Mouse (Mus musculus): ENCODE results near the gene Abcc5.
"Not testable (repeated sequence)": the region's sequence is repeated elsewhere in the genome, so short reads cannot be mapped to it uniquely, and the experiment has no call there.

Abcc5 gene

GRCm38 (mm10) chr16:20425855-20426598, at the start of gene Abcc5:
Abcc5 (minus strand) TSS chr16:20426394.
- DNase-seq, result peak; percentile 93

GRCm38 (mm10) chr16:20475335-20475734, 49.1 kb upstream of the Abcc5 start:
- DNase-seq, result no peak

- DNase-seq, result no peak
Measured at GRCm38 (mm10) chr16:20474786-20475185, 48.6 kb upstream of the Abcc5 start.

- no peak for DNase-seq
Measured at GRCm38 (mm10) chr16:20474211-20474610, 48.0 kb upstream of the Abcc5 start.

GRCm38 (mm10) chr16:20473748-20474147, 47.6 kb upstream of the Abcc5 start:
- no peak for DNase-seq

- no peak for DNase-seq
Measured at GRCm38 (mm10) chr16:20471686-20472085, 45.5 kb upstream of the Abcc5 start.

- DNase-seq, result no peak
Measured at GRCm38 (mm10) chr16:20470981-20471380, 44.8 kb upstream of the Abcc5 start.

GRCm38 (mm10) chr16:20464725-20465124, 38.5 kb upstream of the Abcc5 start:
- no peak for DNase-seq

- DNase-seq, result not testable (repeated sequence)
Measured at GRCm38 (mm10) chr16:20458736-20459135, 32.5 kb upstream of the Abcc5 start.

- no peak for DNase-seq
Measured at GRCm38 (mm10) chr16:20456106-20456505, 29.9 kb upstream of the Abcc5 start.

- DNase-seq, result no peak
Measured at GRCm38 (mm10) chr16:20454155-20454654, 28.0 kb upstream of the Abcc5 start.

- no peak for DNase-seq
Measured at GRCm38 (mm10) chr16:20451774-20452173, 25.6 kb upstream of the Abcc5 start.

- DNase-seq, result no peak
Measured at GRCm38 (mm10) chr16:20445871-20446270, 19.7 kb upstream of the Abcc5 start.

- no peak for DNase-seq
Measured at GRCm38 (mm10) chr16:20444831-20445388, 18.7 kb upstream of the Abcc5 start.

- DNase-seq, result no peak
Measured at GRCm38 (mm10) chr16:20442871-20443270, 16.7 kb upstream of the Abcc5 start.

GRCm38 (mm10) chr16:20438673-20439415, 12.7 kb upstream of the Abcc5 start:
- no peak for DNase-seq

GRCm38 (mm10) chr16:20438046-20438445, 11.9 kb upstream of the Abcc5 start:
- not testable (repeated sequence) for DNase-seq

GRCm38 (mm10) chr16:20436281-20436680, 10.1 kb upstream of the Abcc5 start:
- DNase-seq, result no peak

GRCm38 (mm10) chr16:20429328-20429727, 3.1 kb upstream of the Abcc5 start:
- no peak for DNase-seq

- DNase-seq, result no peak
Measured at GRCm38 (mm10) chr16:20427566-20427965, 1.4 kb upstream of the Abcc5 start.

GRCm38 (mm10) chr16:20424719-20425650, 1.2 kb downstream of the Abcc5 start:
- DNase-seq, result peak; percentile 53

GRCm38 (mm10) chr16:20424226-20424663, 1.9 kb downstream of the Abcc5 start:
- peak; percentile 15 for DNase-seq

All from liver (tissue).